Mouse (Mus musculus): ENCODE measurements around the gene Gm45213.

DNA sequence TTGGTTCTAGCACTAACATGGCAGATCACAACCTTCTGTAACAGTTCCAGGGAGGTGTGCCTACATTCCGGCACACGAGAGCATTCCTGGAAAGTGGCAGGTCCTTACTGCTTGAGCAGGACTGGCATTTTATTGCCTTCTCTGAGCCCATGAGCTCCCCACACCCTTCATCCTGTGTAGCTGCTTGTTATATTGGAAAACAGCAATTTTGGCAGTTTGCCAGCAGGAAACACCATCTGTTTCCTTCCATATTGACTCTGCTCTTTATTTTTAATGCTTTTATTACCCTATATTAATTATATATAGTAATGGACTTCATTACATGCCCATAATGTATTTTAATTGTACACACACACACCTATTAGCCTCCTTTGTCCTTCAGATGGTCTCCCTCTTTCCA lies 33.0 kb downstream of the Gm45213 start:
- TF ChIP-seq POLR2A (IDR thresholded peaks at IDR 0.05; ENCODE audit: low read depth, low read length) (no peak), CTCF (IDR thresholded peaks at IDR 0.05; ENCODE audit: borderline replicate concordance, insufficient read depth, low read length) (no peak)

Data from embryonic fibroblast, embryonic 13.5 days (primary cell).